Mouse (Mus musculus): ENCODE measurements around the gene Adssl1. TPM values are rescaled to one million over a fixed set of nuclear protein-coding genes. Genes with fewer than 3 reads are reported as not detected.

The Adssl1 gene
- polyA plus RNA-seq, 1 experiment from 2014 or later: 2.1 TPM

DNA sequence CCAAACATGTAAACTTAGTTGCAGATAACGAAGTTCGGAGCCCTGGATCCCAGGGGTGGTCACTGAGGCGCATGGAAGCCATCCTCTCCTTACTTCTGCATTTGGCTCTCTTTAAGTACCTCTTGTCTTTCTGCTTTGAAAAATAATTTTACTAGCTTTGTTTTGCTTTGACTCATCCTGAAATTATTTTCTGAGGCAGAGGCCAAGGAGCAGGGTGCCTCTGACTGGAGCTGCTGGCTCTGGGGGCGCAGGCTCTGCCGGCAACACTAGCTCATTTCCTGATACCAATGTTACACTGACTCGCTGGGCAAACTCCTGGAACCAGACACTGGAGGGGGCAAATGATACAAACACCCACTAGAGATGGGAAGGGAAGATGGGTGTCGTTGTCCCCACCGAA, 39.9 kb upstream of the Adssl1 start:
- Histone ChIP-seq H3K4me1 (replicated peaks; ENCODE audit: control insufficient read depth, insufficient read depth, low read length) (peaks cover 10% of the 10 kb centered on the region), H3K4me3 (ENCODE audit: low read depth, low read length) (no peak overlapping the region), H3K36me3 (ENCODE audit: control insufficient read depth, insufficient read depth, low read length) (no peaks in the 10 kb centered on the region), H3K4me2 (ENCODE audit: low read depth, low read length, severe bottlenecking) (no peak overlapping the region), H3K27ac (ENCODE audit: low read depth, low read length) (no peak overlapping the region), H3K9ac (ENCODE audit: low read length) (no peak overlapping the region), H3K9me3 (ENCODE audit: control insufficient read depth, low read length) (no peaks in the 10 kb centered on the region), H3K27me3 (ENCODE audit: control insufficient read depth, insufficient read depth, low read length) (no peaks in the 10 kb centered on the region)
- DNase-seq (ENCODE audit: low spot score) (no peak), ATAC-seq (replicated peaks; ENCODE audit: low FRiP score) (no peak)
- WGBS: 87% methylated on average over 8 of the region's 8 CpGs

DNA sequence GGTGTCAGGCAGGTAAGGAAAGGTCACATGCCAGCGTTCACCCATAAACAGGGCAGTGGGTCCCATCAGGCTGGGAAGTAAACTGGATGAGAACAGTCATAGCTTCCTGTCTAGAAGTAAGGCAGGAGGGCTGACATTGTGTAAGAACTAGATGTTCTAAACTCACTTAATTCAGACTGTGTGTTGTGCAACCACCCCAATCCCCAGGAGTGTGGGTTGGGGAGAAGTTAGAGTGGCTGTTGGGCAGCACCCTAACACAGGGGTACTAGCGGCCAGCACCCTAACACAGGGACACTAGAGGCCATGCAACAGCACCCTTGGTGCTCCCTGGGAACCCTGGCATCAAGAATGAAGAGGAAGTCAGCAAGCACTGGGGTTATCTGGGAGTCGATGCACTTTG, 38.7 kb upstream of the Adssl1 start:
- Histone ChIP-seq H3K36me3 (ENCODE audit: control insufficient read depth, insufficient read depth, low read length) (no peaks in the 10 kb centered on the region), H3K4me2 (ENCODE audit: low read depth, low read length, severe bottlenecking) (no peak overlapping the region)
- 80% methylated on average over 3 of the region's 3 CpGs for WGBS

DNA sequence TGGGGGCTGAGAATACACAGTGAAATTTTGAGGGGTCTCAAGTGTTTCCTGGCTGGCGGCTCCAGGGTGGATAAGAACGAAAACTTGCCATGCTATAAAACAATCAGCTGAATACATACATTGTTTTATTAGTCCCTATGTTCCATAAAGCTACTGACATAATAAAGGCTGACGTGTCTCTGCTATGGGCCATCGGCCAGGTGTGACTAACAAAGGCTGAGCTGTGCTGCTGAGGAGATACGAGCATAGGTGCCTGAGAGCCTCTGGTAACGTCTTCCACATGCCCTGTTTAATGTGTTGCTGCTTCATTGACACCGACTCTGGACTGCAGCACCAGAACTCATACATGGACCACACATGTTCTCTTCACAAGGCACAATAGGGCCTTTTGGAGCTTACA, 34.9 kb upstream of the Adssl1 start:
- Histone ChIP-seq H3K4me3 (ENCODE audit: low read depth, low read length) (no peak overlapping the region), H3K9ac (ENCODE audit: low read length) (no peak overlapping the region), H3K4me1 (replicated peaks; ENCODE audit: control insufficient read depth, insufficient read depth, low read length) (peaks cover 7% of the 10 kb centered on the region; the same call in 1 of the 2 replicates), H3K27ac (ENCODE audit: low read depth, low read length) (no peak overlapping the region), H3K9me3 (ENCODE audit: control insufficient read depth, low read length) (no peaks in the 10 kb centered on the region), H3K36me3 (ENCODE audit: control insufficient read depth, insufficient read depth, low read length) (no peaks in the 10 kb centered on the region), H3K27me3 (ENCODE audit: control insufficient read depth, insufficient read depth, low read length) (peaks cover 23% of the 10 kb centered on the region), H3K4me2 (ENCODE audit: low read depth, low read length, severe bottlenecking) (no peak overlapping the region)
- DNase-seq (ENCODE audit: low spot score) (no peak), ATAC-seq (replicated peaks; ENCODE audit: low FRiP score) (no peak)
- 83% methylated on average over 7 of the region's 7 CpGs for WGBS

More for the DNA sequence above, 38.7 kb upstream of the Adssl1 start:
- Histone ChIP-seq H3K9me3 (ENCODE audit: control insufficient read depth, low read length) (no peaks in the 10 kb centered on the region), H3K4me1 (replicated peaks; ENCODE audit: control insufficient read depth, insufficient read depth, low read length) (peaks cover 10% of the 10 kb centered on the region), H3K4me3 (ENCODE audit: low read depth, low read length) (no peak overlapping the region), H3K27me3 (ENCODE audit: control insufficient read depth, insufficient read depth, low read length) (no peaks in the 10 kb centered on the region), H3K9ac (ENCODE audit: low read length) (no peak overlapping the region), H3K27ac (ENCODE audit: low read depth, low read length) (no peak overlapping the region)
- DNase-seq (ENCODE audit: low spot score) (no peak), ATAC-seq (replicated peaks; ENCODE audit: low FRiP score) (no peak)

GRCm38 (mm10) chr12:112585924-112586538, 33.8 kb upstream of the Adssl1 start:
- no peak for ATAC-seq (replicated peaks; ENCODE audit: low FRiP score)
- Histone ChIP-seq H3K4me3 (ENCODE audit: low read depth, low read length) (no peak overlapping the region), H3K4me2 (ENCODE audit: low read depth, low read length, severe bottlenecking) (no peak overlapping the region), H3K4me1 (replicated peaks; ENCODE audit: control insufficient read depth, insufficient read depth, low read length) (peaks cover 7% of the 10 kb centered on the region; the same call in 1 of the 2 replicates), H3K9ac (ENCODE audit: low read length) (no peak overlapping the region), H3K36me3 (ENCODE audit: control insufficient read depth, insufficient read depth, low read length) (no peaks in the 10 kb centered on the region), H3K9me3 (ENCODE audit: control insufficient read depth, low read length) (no peaks in the 10 kb centered on the region), H3K27me3 (ENCODE audit: control insufficient read depth, insufficient read depth, low read length) (peaks cover 26% of the 10 kb centered on the region), H3K27ac (ENCODE audit: low read depth, low read length) (no peak overlapping the region)
- 78% methylated on average over 7 of the region's 7 CpGs for WGBS
- no peak for DNase-seq (ENCODE audit: low spot score)

- ATAC-seq (replicated peaks; ENCODE audit: low FRiP score) (no peak), DNase-seq (ENCODE audit: low spot score) (no peak)
- Histone ChIP-seq H3K4me1 (replicated peaks; ENCODE audit: control insufficient read depth, insufficient read depth, low read length) (peaks cover 7% of the 10 kb centered on the region; the same call in 1 of the 2 replicates), H3K9me3 (ENCODE audit: control insufficient read depth, low read length) (no peaks in the 10 kb centered on the region), H3K36me3 (ENCODE audit: control insufficient read depth, insufficient read depth, low read length) (no peaks in the 10 kb centered on the region), H3K27me3 (ENCODE audit: control insufficient read depth, insufficient read depth, low read length) (peaks cover 26% of the 10 kb centered on the region), H3K9ac (ENCODE audit: low read length) (no peak overlapping the region), H3K27ac (ENCODE audit: low read depth, low read length) (no peak overlapping the region), H3K4me2 (ENCODE audit: low read depth, low read length, severe bottlenecking) (no peak overlapping the region), H3K4me3 (ENCODE audit: low read depth, low read length) (no peak overlapping the region)
- 86% methylated on average over 14 of the region's 14 CpGs for WGBS
These were observed 32.4 kb upstream of the Adssl1 start for GRCm38 (mm10) chr12:112587125-112588124.

- Histone ChIP-seq H3K9ac (ENCODE audit: low read length) (peak within 1 kb of the TSS; percentile 55), H3K9me3 (ENCODE audit: control insufficient read depth, low read length) (no peaks in the 10 kb centered on the region), H3K36me3 (ENCODE audit: control insufficient read depth, insufficient read depth, low read length) (no peaks in the 10 kb centered on the region), H3K27ac (ENCODE audit: low read depth, low read length) (no peak within 1 kb of the TSS), H3K4me3 (ENCODE audit: low read depth, low read length) (peak within 1 kb of the TSS; percentile 48), H3K4me2 (ENCODE audit: low read depth, low read length, severe bottlenecking) (peak within 1 kb of the TSS; percentile 91), H3K27me3 (ENCODE audit: control insufficient read depth, insufficient read depth, low read length) (peaks cover 26% of the 10 kb centered on the region), H3K4me1 (replicated peaks; ENCODE audit: control insufficient read depth, insufficient read depth, low read length) (peaks cover 7% of the 10 kb centered on the region; the same call in 1 of the 2 replicates)
- ATAC-seq (replicated peaks; ENCODE audit: low FRiP score) (peak; percentile 85), DNase-seq (ENCODE audit: low spot score) (peak; percentile 89)
- WGBS: 1% methylated on average over 60 of the region's 60 CpGs
These were observed 31.2 kb upstream of the Adssl1 start, which contains the start of gene Inf2 for GRCm38 (mm10) chr12:112588426-112589256. Inf2 (plus strand) TSS chr12:112588784.

- peak overlapping the region; percentile 91 for H3K4me2 ChIP-seq (ENCODE audit: low read depth, low read length, severe bottlenecking)
- H3K9me3 ChIP-seq (ENCODE audit: control insufficient read depth, low read length): no peaks in the 10 kb centered on the region
- H3K4me1 ChIP-seq (replicated peaks; ENCODE audit: control insufficient read depth, insufficient read depth, low read length): peaks cover 7% of the 10 kb centered on the region; the same call in 1 of the 2 replicates
- WGBS: 64% methylated on average over 8 of the region's 8 CpGs
- H3K36me3 ChIP-seq (ENCODE audit: control insufficient read depth, insufficient read depth, low read length): no peaks in the 10 kb centered on the region
- H3K27ac ChIP-seq (ENCODE audit: low read depth, low read length): no peak overlapping the region
- ATAC-seq (replicated peaks; ENCODE audit: low FRiP score) (no peak), DNase-seq (ENCODE audit: low spot score) (no peak)
- H3K4me3 ChIP-seq (ENCODE audit: low read depth, low read length): peak overlapping the region; percentile 48; the same call in 1 of the 2 replicates
- H3K27me3 ChIP-seq (ENCODE audit: control insufficient read depth, insufficient read depth, low read length): peaks cover 26% of the 10 kb centered on the region
- peak overlapping the region; percentile 55; the same call in 1 of the 2 replicates for H3K9ac ChIP-seq (ENCODE audit: low read length)
These were observed 30.2 kb upstream of the Adssl1 start for GRCm38 (mm10) chr12:112589491-112590191.
